Mouse (Mus musculus) E14TG2a.4 (cell line): ENCODE data around the gene Gan.

Experiments used
- CTCF ChIP-seq: conservative IDR thresholded peaks from 2 replicates; pipeline ENCODE4 v1.5.1; 2014; ENCODE audit warnings: low read length
- NANOG ChIP-seq: IDR thresholded peaks from 2 replicates; pipeline ENCODE4 v1.6.1; 2014; ENCODE audit warnings: borderline replicate concordance, low read length, mixed read lengths
- POU5F1 ChIP-seq: IDR thresholded peaks from 2 replicates; pipeline ENCODE4 v1.6.1; 2014; ENCODE audit warnings: low read length, borderline replicate concordance

DNA sequence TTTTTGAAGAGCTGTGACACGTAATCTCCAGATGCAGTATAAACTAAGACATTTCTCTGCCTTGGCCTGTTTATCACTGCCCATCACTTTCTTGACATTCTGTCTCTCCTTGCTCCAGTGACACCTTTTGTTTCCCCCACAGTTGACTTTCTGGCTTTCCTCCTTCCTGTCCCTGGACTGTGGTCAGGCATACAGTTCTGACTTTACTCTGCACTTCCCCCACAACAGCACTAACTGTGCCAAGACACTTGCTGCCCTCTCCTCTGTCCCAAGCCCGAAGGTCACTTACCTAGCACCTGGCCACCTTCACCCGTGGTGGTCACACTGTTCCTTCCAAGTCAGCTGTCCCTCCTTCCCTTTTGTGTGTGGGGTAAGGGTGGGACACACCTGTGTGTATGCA is 13.9 kb downstream of the Gan start:
- TF ChIP-seq CTCF (no peak), NANOG (no peak), POU5F1 (no peak)
